Mouse (Mus musculus) liver, embryonic 16.5 days (tissue): ENCODE data around the gene Dtx1. TPM values are rescaled to one million over a fixed set of nuclear protein-coding genes. Genes with fewer than 3 reads are reported as not detected.

Experiments
- ATAC-seq: fragments of 200-750 bp; cut with Nextera tagmentation; 2 replicates; pipeline ENCODE4 v1.8.0; 2017; ENCODE audit warnings: low read depth, mild to moderate bottlenecking, moderate number of reproducible peaks, moderate library complexity
- H3K27ac ChIP-seq: fragments of 300-500 bp; sonication (generic); 2 replicates; pipeline ENCODE4 v1.5.1; 2014; ENCODE audit warnings: mild to moderate bottlenecking, low read length
- H3K27me3 ChIP-seq: fragments of 300-500 bp; sonication (generic); 2 replicates; pipeline ENCODE4 v1.6.1; 2014; ENCODE audit warnings: low read depth, low read length, mixed read lengths; ENCODE audit not compliant: control insufficient read depth, insufficient read depth
- H3K36me3 ChIP-seq: fragments of 300-500 bp; sonication (generic); 2 replicates; pipeline ENCODE4 v1.6.1; 2014; ENCODE audit warnings: mild to moderate bottlenecking; ENCODE audit not compliant: control insufficient read depth, insufficient read depth
- H3K4me1 ChIP-seq: fragments of 300-500 bp; sonication (generic); 2 replicates; pipeline ENCODE4 v1.6.1; 2014; ENCODE audit warnings: low read depth, low read length, mixed read lengths; ENCODE audit not compliant: control insufficient read depth
- H3K4me2 ChIP-seq: fragments of 300-500 bp; sonication (generic); 2 replicates; pipeline ENCODE4 v1.6.1; 2014; ENCODE audit warnings: low read depth, low read length, mixed read lengths
- H3K4me3 ChIP-seq: fragments of 300-500 bp; sonication (generic); 2 replicates; pipeline ENCODE4 v1.5.1; 2014; ENCODE audit warnings: low read depth, mild to moderate bottlenecking, low read length
- H3K9ac ChIP-seq: fragments of 300-500 bp; sonication (generic); 2 replicates; pipeline ENCODE4 v1.6.1; 2014; ENCODE audit warnings: low read depth, low read length
- H3K9me3 ChIP-seq: fragments of 300-500 bp; sonication (generic); replicated peaks from 2 replicates; pipeline ENCODE4 v1.6.1; 2016; ENCODE audit warnings: low read length; ENCODE audit not compliant: control insufficient read depth
- WGBS: fragments of 180-500 bp; shearing (Covaris S2); extraction: QIAGEN DNeasy Blood & Tissue Kit; methylation state at CpG from one replicate; pipeline ENCODE4 v1.1.7; 2014; ENCODE audit not compliant: insufficient replicate concordance; 5-methylcytosine and 5-hydroxymethylcytosine counted together
- polyA plus RNA-seq: library from polyadenylated mRNA; unstranded; fragments of >200 nt; fragmentation: Nextera tagmentation; extraction: Ambion mirVana; gene quantifications from 2 replicates; pipeline ENCODE4 v1.2.1, GENCODE M21; 2015

Gene Dtx1
- polyA plus RNA-seq, 1 experiment from 2014 or later: not detected

DNA sequence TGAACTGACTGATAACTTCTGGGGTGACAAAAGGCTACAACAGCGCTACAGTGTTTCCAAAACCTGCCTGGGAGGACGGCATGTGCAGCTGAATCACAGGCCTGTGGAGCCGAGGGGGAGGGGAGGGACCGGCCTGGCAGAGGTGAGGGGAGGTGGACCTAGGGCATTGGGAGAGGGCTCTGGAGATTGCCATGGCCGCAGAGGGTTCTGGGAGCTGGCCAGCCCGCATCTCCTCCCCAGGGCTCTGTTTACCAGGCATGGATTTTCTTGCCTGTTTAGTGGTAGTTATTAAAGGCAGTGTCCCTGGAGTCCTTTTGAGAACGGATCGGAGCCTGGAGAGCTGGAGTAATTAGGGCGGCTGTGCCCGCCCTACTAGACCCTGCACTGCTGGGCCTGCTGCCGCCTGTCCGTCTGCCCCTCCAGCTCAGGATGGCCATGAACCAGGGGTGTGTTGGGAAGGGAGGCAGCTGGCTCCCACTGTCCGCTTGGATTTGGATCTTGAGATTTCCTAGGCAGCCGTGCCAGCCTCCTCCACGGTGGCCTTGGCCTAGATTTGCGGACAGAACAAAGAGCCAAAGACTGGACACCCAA is 12.8 kb downstream of the Dtx1 start:
- Histone ChIP-seq H3K9ac (no peak overlapping the region), H3K27me3 (peaks cover 25% of the 10 kb centered on the region), H3K4me1 (no peaks in the 10 kb centered on the region)

DNA sequence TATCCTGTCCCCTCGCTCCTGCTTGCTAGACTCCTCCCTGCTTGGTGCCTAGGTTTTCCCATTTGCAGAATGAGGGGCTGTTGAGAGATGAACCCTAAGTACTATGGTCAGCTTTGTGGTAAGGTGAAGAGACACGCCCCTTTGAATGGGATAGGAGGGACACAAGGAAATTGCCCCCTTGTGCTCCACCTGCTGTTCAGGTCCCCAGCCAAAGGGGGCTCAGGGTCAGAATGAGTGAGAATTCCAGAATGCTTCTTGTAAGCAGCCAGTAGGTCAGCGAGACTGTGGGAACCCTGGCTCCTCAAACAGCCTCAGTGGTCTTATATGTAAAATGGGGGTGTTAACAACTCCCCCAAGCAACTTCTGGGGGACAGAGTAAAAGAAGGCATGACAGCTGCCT is 13.5 kb downstream of the Dtx1 start:
- ATAC-seq: no peak
- no peak overlapping the region for H3K27ac ChIP-seq
- no peak overlapping the region for H3K9ac ChIP-seq
- no peaks in the 10 kb centered on the region for H3K4me1 ChIP-seq
- no peak overlapping the region for H3K4me3 ChIP-seq
- H3K9me3 ChIP-seq: no peaks in the 10 kb centered on the region
- no peaks in the 10 kb centered on the region for H3K36me3 ChIP-seq
- H3K27me3 ChIP-seq: peaks cover 31% of the 10 kb centered on the region
- 40% methylated on average over 3 of the region's 3 CpGs for WGBS
- H3K4me2 ChIP-seq: no peak overlapping the region

More for the DNA sequence above, 12.8 kb downstream of the Dtx1 start:
- H3K4me3 ChIP-seq: no peak overlapping the region
- no peak overlapping the region for H3K4me2 ChIP-seq
- 51% methylated on average over 16 of the region's 16 CpGs for WGBS
- H3K9me3 ChIP-seq: no peaks in the 10 kb centered on the region
- H3K27ac ChIP-seq: no peak overlapping the region
- H3K36me3 ChIP-seq: no peaks in the 10 kb centered on the region
- no peak for ATAC-seq

DNA sequence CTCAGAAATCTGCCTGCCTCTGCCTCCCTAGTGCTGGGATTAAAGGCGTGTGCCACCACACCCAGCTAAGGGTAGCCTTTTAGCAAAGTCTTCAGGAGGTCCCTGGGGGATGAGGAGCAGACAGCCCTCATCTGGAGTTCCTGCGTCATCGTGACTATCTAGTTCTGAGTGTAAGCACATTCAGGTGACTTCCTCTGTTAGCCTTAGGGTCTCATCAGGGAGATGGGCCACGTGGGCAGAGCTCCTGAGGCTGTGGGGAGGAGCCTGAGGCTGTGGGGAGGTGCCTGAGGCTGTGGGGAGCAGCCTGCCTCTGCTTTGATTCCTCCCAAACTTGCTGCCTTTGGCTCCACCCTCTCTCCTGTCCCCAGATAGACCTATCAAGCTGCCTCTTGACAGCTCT is 14.9 kb downstream of the Dtx1 start:
- Histone ChIP-seq H3K27ac (no peak overlapping the region), H3K9me3 (no peaks in the 10 kb centered on the region), H3K4me1 (no peaks in the 10 kb centered on the region), H3K4me2 (no peak overlapping the region), H3K4me3 (no peak overlapping the region), H3K36me3 (no peaks in the 10 kb centered on the region), H3K9ac (no peak overlapping the region), H3K27me3 (peaks cover 38% of the 10 kb centered on the region)
- ATAC-seq: no peak
- WGBS: 36% methylated on average over 4 of the region's 4 CpGs

DNA sequence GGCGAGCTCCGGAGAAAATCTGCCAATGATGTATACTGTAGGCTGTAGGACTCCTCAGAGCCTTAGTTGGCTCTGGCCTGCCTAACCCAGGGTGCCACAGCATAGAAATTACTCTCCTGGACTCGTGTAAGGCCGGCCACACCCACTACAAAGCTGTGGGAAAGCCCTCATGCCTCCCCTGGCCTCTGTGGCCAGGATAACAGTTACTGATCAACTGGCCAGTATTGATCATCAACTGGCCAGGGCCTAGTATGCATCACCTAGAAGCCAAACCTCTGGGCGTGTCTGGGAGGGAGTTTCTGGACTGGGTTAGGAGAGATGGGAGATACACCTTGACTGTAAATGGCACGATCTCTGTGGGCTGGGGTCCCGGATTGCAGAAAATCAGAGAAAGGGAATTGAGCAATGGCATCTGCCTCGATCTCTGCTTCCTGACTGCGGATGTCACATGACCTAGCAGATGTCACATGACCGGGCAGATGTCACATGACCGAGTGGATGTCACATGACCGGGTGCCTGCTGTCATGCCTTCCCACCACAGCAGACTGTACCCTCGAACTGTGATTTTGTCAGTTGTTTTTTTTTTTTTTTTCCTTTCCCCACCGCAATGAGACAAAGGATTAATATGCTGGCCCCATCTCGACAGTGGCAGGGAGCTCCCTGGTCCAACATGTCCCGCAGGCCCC is 15.5 kb downstream of the Dtx1 start:
- H3K9me3 ChIP-seq: no peaks in the 10 kb centered on the region
- peak; percentile 53 for ATAC-seq
- WGBS: 46% methylated on average over 16 of the region's 16 CpGs
- peaks cover 38% of the 10 kb centered on the region for H3K27me3 ChIP-seq
- H3K4me1 ChIP-seq: no peaks in the 10 kb centered on the region
- no peak overlapping the region for H3K9ac ChIP-seq
- H3K4me2 ChIP-seq: no peak overlapping the region
- H3K4me3 ChIP-seq: no peak overlapping the region
- H3K36me3 ChIP-seq: no peaks in the 10 kb centered on the region
- no peak overlapping the region for H3K27ac ChIP-seq

DNA sequence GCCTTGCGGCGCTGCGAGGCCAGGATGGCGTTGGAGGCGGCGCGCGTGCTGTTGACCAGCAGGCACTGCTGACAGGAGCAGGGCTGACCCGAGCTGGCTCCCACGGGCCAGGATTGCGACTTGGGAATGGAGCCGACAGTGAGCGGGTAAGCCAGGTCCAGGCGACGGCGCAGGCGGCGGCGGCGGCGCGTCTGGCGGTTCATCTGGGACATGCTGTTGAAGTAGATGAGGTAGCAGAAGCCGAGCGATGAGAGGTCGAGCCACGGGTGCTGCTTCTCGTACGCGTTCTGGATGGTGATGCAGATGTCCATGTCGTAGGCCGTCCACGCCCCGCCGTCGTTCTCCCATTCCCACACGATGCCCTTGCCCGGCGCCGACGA is 17.0 kb downstream of the Dtx1 start:
- H3K9me3 ChIP-seq: no peaks in the 10 kb centered on the region
- H3K27ac ChIP-seq: no peak overlapping the region
- peaks cover 38% of the 10 kb centered on the region for H3K27me3 ChIP-seq
- H3K4me2 ChIP-seq: no peak overlapping the region
- no peak for ATAC-seq
- 6% methylated on average over 41 of the region's 41 CpGs for WGBS
- H3K4me3 ChIP-seq: no peak overlapping the region
- no peak overlapping the region for H3K9ac ChIP-seq
- H3K4me1 ChIP-seq: no peaks in the 10 kb centered on the region
- H3K36me3 ChIP-seq: no peaks in the 10 kb centered on the region

DNA sequence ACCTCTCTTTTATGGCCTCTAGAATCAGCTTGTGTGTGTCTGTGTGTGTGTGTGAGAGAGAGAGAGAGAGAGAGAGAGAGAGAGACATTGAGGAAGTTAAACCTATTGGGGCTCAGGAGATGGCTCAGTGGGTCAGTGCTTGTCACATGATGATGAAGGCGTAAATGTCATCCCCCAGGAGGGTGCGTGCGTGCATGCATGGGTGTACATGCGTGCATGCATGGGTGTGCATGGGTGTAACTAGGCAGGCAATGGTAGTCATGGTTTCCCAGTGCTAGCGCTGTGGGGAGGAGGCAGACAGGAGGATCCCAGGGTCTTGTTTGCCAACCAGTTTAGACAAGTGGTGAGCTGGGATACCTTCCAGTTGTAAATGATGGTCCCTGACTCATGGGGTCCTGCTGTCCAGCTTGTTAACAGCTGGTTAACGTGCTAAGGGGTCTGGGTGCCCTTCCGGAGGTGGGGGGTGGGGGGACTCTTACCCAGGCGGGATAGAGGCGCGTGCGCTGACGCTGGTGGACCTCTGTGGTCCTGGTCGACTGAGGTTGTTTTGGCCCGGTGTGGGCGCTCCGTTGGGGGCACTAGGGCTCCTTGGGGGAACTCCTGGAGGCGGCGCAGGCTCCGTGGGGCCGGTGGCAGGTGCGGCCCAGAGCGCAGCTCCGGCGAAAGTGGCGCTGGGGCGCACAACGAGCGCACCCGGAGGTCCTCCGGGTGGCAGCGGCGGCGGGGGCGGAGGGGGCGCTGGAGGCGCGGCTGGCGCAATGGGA is 17.6 kb downstream of the Dtx1 start:
- Histone ChIP-seq H3K4me3 (no peak overlapping the region), H3K4me1 (no peaks in the 10 kb centered on the region), H3K9me3 (no peaks in the 10 kb centered on the region), H3K9ac (no peak overlapping the region), H3K27ac (no peak overlapping the region), H3K27me3 (peaks cover 38% of the 10 kb centered on the region), H3K4me2 (no peak overlapping the region), H3K36me3 (no peaks in the 10 kb centered on the region)
- WGBS: 7% methylated on average over 38 of the region's 38 CpGs
- ATAC-seq: no peak

DNA sequence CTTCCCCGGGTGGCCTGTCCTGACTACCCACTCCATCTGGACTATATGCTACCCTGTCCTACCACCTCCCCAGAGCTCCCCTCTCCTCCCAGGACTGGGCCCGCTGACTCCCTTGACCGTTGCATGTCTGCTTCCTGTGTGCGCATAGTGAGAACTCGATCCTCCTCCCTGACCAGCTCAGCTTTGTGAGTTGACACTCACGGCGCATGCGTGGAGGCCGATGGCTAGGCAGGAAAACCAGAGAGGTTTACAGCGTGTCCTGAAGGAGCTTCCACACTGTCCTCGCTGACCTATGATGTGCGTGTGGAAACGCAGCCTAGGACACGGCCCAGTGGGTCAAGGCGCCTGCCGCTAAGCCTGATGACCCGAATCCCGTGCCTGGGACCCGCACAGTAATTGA is 19.7 kb downstream of the Dtx1 start:
- WGBS: 63% methylated on average over 19 of the region's 19 CpGs
- Histone ChIP-seq H3K4me1 (no peaks in the 10 kb centered on the region), H3K9ac (no peak overlapping the region), H3K36me3 (no peaks in the 10 kb centered on the region), H3K27ac (no peak overlapping the region), H3K4me3 (no peak overlapping the region), H3K4me2 (no peak overlapping the region), H3K27me3 (peaks cover 38% of the 10 kb centered on the region), H3K9me3 (no peaks in the 10 kb centered on the region)
- no peak for ATAC-seq

DNA sequence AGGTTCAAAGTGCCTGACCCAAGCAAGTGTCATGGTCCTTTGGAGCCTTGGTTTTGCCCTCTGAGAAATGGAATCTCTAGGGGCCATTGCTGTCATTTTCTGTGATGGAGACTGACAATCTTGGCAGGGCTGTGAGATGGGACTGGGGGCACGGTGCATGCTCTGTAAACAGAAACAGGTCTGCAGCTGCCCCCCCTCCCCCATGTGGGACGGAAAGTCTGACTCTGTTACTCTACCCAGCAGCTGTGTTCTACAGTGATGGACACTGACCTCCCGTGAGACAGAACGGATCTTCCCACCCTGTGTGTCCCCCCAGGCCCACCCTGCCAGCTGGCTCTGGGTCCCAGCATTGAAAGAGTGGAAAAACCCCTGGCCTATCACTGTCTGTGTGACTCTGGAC is 21.3 kb downstream of the Dtx1 start:
- Histone ChIP-seq H3K27ac (no peak overlapping the region), H3K4me3 (no peak overlapping the region), H3K36me3 (no peaks in the 10 kb centered on the region), H3K4me2 (no peak overlapping the region), H3K9ac (no peak overlapping the region), H3K4me1 (no peaks in the 10 kb centered on the region), H3K9me3 (no peaks in the 10 kb centered on the region), H3K27me3 (peaks cover 29% of the 10 kb centered on the region)
- 49% methylated on average over 4 of the region's 4 CpGs for WGBS
- ATAC-seq: no peak

DNA sequence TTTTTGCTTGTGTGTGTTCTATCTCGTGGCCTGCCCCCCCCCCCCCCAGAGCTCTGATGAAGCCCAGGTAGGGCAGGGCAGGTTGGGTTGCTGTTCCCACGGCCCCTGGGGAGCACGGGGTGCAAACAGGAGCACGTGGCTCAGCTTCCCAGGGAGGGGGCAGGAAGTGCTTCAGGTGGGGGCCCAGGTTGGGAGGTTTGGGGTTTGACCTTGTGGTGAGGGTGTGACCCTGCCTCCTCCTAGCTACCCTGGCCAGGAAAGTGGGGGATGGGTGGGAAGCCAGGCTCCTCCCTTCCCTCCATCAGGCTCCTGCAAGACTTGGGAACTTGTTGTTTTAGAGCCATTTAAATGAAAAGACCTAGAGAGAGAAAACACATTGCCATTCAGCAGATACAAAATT is 23.3 kb downstream of the Dtx1 start:
- peaks cover 12% of the 10 kb centered on the region for H3K27me3 ChIP-seq
- H3K4me3 ChIP-seq: no peak overlapping the region
- H3K27ac ChIP-seq: no peak overlapping the region
- no peaks in the 10 kb centered on the region for H3K9me3 ChIP-seq
- H3K9ac ChIP-seq: no peak overlapping the region
- no peak for ATAC-seq
- WGBS: 6% methylated on average over 4 of the region's 4 CpGs
- H3K4me2 ChIP-seq: no peak overlapping the region
- no peaks in the 10 kb centered on the region for H3K4me1 ChIP-seq
- H3K36me3 ChIP-seq: no peaks in the 10 kb centered on the region
